Mouse (Mus musculus): ENCODE measurements at regions not wholly inside any gene's neighbourhood (a gene's known extent, or its start where the extent isn't known, plus 50 kb on each side); places are given as distances from the start of the nearest gene placed in this dataset.

- Histone ChIP-seq H3K9me3 (ENCODE audit: control insufficient read depth, low read length) (no peaks in the 10 kb centered on the region), H3K27ac (replicated peaks; ENCODE audit: low read depth, low read length) (peak overlapping the region; percentile 34; the same call in 1 of the 2 replicates), H3K36me3 (ENCODE audit: control insufficient read depth, insufficient read depth, low read length) (no peaks in the 10 kb centered on the region), H3K4me1 (ENCODE audit: control insufficient read depth, insufficient read depth, low read length) (peaks cover 10% of the 10 kb centered on the region; the same call in 1 of the 2 replicates), H3K27me3 (ENCODE audit: control insufficient read depth, insufficient read depth, low read length) (no peaks in the 10 kb centered on the region), H3K9ac (ENCODE audit: low read depth, low read length, severe bottlenecking) (no peak overlapping the region), H3K4me3 (replicated peaks; ENCODE audit: low read length) (no peak overlapping the region), H3K4me2 (replicated peaks; ENCODE audit: low read depth, low read length, severe bottlenecking) (no peak overlapping the region)
- ATAC-seq (ENCODE audit: low FRiP score, low read depth) (no peak), DNase-seq (ENCODE audit: low spot score) (peak; percentile 48)
- 66% methylated on average over 8 of the region's 8 CpGs for WGBS
- no peak for TF ChIP-seq POLR2A (IDR thresholded peaks at IDR 0.05; ENCODE audit: borderline replicate concordance, extremely low read depth, insufficient read depth, insufficient read length)
Measured at GRCm38 (mm10) chr19:28751091-28751490, 71.2 kb upstream of the Glis3 start.

DNA sequence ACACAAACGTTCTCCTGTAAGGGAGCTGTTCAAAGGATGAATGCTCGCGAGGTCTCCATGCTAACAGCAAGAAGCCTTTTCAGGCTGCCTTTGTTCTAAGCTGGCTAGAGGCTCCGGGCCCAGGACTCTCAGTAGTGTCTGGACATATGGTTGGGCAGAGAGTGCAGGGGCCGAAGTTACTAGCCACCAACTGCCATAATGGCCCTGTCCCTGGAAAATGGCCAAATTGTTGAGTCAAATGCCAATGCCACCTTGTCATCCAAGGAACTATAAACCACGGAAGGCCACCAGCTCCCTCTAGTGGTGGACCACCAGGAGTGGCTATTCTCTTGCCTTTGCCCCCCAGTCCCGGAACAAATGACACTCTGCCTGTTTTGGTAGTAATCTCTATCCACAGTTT is 76.0 kb upstream of the Slc1a1 start:
- no peak for TF ChIP-seq POLR2A (IDR thresholded peaks at IDR 0.05; ENCODE audit: borderline replicate concordance, extremely low read depth, insufficient read depth, insufficient read length)
- no peaks in the 10 kb centered on the region for H3K36me3 ChIP-seq (ENCODE audit: control insufficient read depth, insufficient read depth, low read length)
- DNase-seq (ENCODE audit: low spot score) = peak; percentile 51
- H3K27ac ChIP-seq (replicated peaks; ENCODE audit: low read depth, low read length) = no peak overlapping the region
- no peak overlapping the region for H3K4me3 ChIP-seq (replicated peaks; ENCODE audit: low read length)
- H3K4me2 ChIP-seq (replicated peaks; ENCODE audit: low read depth, low read length, severe bottlenecking) = no peak overlapping the region
- WGBS = 42% methylated on average over 7 of the region's 7 CpGs
- H3K9ac ChIP-seq (ENCODE audit: low read depth, low read length, severe bottlenecking) = no peak overlapping the region
- H3K9me3 ChIP-seq (ENCODE audit: control insufficient read depth, low read length) = no peaks in the 10 kb centered on the region
- H3K4me1 ChIP-seq (ENCODE audit: control insufficient read depth, insufficient read depth, low read length) = no peaks in the 10 kb centered on the region
- no peaks in the 10 kb centered on the region for H3K27me3 ChIP-seq (ENCODE audit: control insufficient read depth, insufficient read depth, low read length)
- no peak for ATAC-seq (ENCODE audit: low FRiP score, low read depth)

DNA sequence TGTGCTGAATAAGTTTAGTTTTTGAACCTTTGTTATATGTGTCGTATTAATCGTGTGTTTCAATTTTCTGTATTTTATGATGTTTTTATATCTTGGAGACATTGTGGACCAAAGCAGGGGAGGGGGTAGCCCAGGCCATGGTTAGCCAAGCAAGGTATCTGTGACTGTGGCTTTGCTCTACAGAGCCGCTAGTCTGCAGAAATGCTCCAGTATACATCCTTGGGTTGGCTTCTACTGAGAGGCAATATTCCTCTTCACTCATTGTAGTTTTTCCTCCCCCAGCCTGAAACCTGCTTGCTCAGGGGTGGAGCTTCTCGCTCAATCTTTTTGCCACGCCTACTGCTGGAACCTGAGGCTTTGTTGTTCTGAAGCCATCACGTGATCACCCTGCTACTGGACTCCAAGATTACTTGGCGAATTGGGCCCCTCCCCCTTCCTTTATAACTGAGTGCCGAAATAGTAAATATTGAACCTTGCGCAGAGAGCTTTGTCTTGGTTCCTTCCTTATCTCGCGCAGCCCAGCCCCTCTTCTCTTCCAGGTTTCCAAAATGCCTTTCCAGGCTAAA is 70.0 kb upstream of the Slc1a1 start:
- Histone ChIP-seq H3K9ac (ENCODE audit: low read depth, low read length, severe bottlenecking) (no peak overlapping the region), H3K4me3 (replicated peaks; ENCODE audit: low read length) (no peak overlapping the region), H3K27me3 (ENCODE audit: control insufficient read depth, insufficient read depth, low read length) (no peaks in the 10 kb centered on the region), H3K4me1 (ENCODE audit: control insufficient read depth, insufficient read depth, low read length) (no peaks in the 10 kb centered on the region), H3K9me3 (ENCODE audit: control insufficient read depth, low read length) (no peaks in the 10 kb centered on the region), H3K36me3 (ENCODE audit: control insufficient read depth, insufficient read depth, low read length) (no peaks in the 10 kb centered on the region), H3K27ac (replicated peaks; ENCODE audit: low read depth, low read length) (no peak overlapping the region), H3K4me2 (replicated peaks; ENCODE audit: low read depth, low read length, severe bottlenecking) (no peak overlapping the region)
- DNase-seq (ENCODE audit: low spot score) (no peak), ATAC-seq (ENCODE audit: low FRiP score, low read depth) (no peak)
- no peak for TF ChIP-seq POLR2A (IDR thresholded peaks at IDR 0.05; ENCODE audit: borderline replicate concordance, extremely low read depth, insufficient read depth, insufficient read length)
- WGBS = 76% methylated on average over 11 of the region's 11 CpGs

DNA sequence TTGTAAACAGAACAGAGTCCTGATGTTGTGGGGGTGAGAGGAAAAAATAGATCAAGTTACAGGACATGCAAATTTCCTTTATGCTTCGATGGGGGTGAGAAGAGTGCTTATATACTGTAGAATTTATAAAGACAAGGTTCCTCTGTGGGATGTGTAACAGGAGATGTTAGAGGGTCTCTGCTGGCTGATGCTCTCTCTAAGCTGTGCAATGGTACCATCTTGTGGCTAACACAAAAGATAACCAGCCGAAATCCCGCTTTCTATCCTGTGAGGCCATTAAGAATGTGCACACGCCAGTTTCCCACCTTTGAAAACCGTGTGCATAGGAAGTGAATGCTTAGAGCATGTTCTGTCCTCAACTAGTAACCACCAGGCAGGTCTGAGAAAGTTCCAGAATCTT is 66.6 kb upstream of the Slc1a1 start:
- TF ChIP-seq POLR2A (IDR thresholded peaks at IDR 0.05; ENCODE audit: borderline replicate concordance, extremely low read depth, insufficient read depth, insufficient read length) = no peak
- H3K4me2 ChIP-seq (replicated peaks; ENCODE audit: low read depth, low read length, severe bottlenecking) = no peak overlapping the region
- H3K27ac ChIP-seq (replicated peaks; ENCODE audit: low read depth, low read length) = no peak overlapping the region
- no peaks in the 10 kb centered on the region for H3K36me3 ChIP-seq (ENCODE audit: control insufficient read depth, insufficient read depth, low read length)
- no peaks in the 10 kb centered on the region for H3K27me3 ChIP-seq (ENCODE audit: control insufficient read depth, insufficient read depth, low read length)
- no peaks in the 10 kb centered on the region for H3K9me3 ChIP-seq (ENCODE audit: control insufficient read depth, low read length)
- ATAC-seq (ENCODE audit: low FRiP score, low read depth) (no peak), DNase-seq (ENCODE audit: low spot score) (peak; percentile 44)
- no peak overlapping the region for H3K4me3 ChIP-seq (replicated peaks; ENCODE audit: low read length)
- H3K9ac ChIP-seq (ENCODE audit: low read depth, low read length, severe bottlenecking) = no peak overlapping the region
- H3K4me1 ChIP-seq (ENCODE audit: control insufficient read depth, insufficient read depth, low read length) = no peaks in the 10 kb centered on the region
- WGBS = 33% methylated on average over 5 of the region's 5 CpGs

DNA sequence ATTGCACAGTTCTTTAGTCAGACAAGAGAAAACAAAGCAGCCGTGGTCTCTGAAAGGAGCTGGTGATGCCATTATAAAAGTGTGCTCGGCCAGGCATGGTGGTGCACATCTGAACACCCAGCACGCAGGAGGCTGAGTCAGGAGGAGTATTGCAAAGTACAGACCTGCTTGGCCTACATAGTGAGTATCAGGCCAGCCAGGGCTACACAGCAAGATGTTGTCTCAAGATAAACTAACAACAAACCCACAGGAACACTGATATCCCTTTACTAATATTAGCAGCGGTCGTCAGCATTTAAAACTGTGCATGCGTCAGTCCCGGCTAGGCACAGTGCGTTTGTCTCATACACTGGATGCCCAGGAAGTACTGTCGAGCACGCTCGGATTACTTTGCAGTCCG is 64.4 kb upstream of the Slc1a1 start:
- no peak overlapping the region for H3K27ac ChIP-seq (replicated peaks; ENCODE audit: low read depth, low read length)
- no peak overlapping the region for H3K4me3 ChIP-seq (replicated peaks; ENCODE audit: low read length)
- ATAC-seq (ENCODE audit: low FRiP score, low read depth) (no peak), DNase-seq (ENCODE audit: low spot score) (no peak)
- 76% methylated on average over 12 of the region's 12 CpGs for WGBS
- H3K4me2 ChIP-seq (replicated peaks; ENCODE audit: low read depth, low read length, severe bottlenecking) = no peak overlapping the region
- H3K9ac ChIP-seq (ENCODE audit: low read depth, low read length, severe bottlenecking) = no peak overlapping the region
- no peaks in the 10 kb centered on the region for H3K27me3 ChIP-seq (ENCODE audit: control insufficient read depth, insufficient read depth, low read length)
- TF ChIP-seq POLR2A (IDR thresholded peaks at IDR 0.05; ENCODE audit: borderline replicate concordance, extremely low read depth, insufficient read depth, insufficient read length) = no peak
- no peaks in the 10 kb centered on the region for H3K9me3 ChIP-seq (ENCODE audit: control insufficient read depth, low read length)
- no peaks in the 10 kb centered on the region for H3K4me1 ChIP-seq (ENCODE audit: control insufficient read depth, insufficient read depth, low read length)
- no peaks in the 10 kb centered on the region for H3K36me3 ChIP-seq (ENCODE audit: control insufficient read depth, insufficient read depth, low read length)

GRCm38 (mm10) chr19:28771836-28772235 is 63.0 kb upstream of the Slc1a1 start:
- no peak for TF ChIP-seq POLR2A (IDR thresholded peaks at IDR 0.05; ENCODE audit: borderline replicate concordance, extremely low read depth, insufficient read depth, insufficient read length)
- Histone ChIP-seq H3K27ac (replicated peaks; ENCODE audit: low read depth, low read length) (no peak overlapping the region), H3K4me2 (replicated peaks; ENCODE audit: low read depth, low read length, severe bottlenecking) (no peak overlapping the region), H3K9ac (ENCODE audit: low read depth, low read length, severe bottlenecking) (no peak overlapping the region), H3K36me3 (ENCODE audit: control insufficient read depth, insufficient read depth, low read length) (no peaks in the 10 kb centered on the region), H3K4me3 (replicated peaks; ENCODE audit: low read length) (no peak overlapping the region), H3K4me1 (ENCODE audit: control insufficient read depth, insufficient read depth, low read length) (no peaks in the 10 kb centered on the region), H3K27me3 (ENCODE audit: control insufficient read depth, insufficient read depth, low read length) (no peaks in the 10 kb centered on the region), H3K9me3 (ENCODE audit: control insufficient read depth, low read length) (no peaks in the 10 kb centered on the region)
- DNase-seq (ENCODE audit: low spot score) = no peak
- 34% methylated on average over 7 of the region's 7 CpGs for WGBS
- ATAC-seq (ENCODE audit: low FRiP score, low read depth) = no peak

Data from limb, embryonic 14.5 days (tissue).